Mouse (Mus musculus) olfactory bulb, adult 2 months (tissue): ENCODE results near the gene Nup188. TPM values are rescaled to one million over a fixed set of nuclear protein-coding genes. Genes with fewer than 3 reads are reported as not detected.

Experiments used
- H3K27ac ChIP-seq: fragments of 200-500 bp; 2 replicates; pipeline ENCODE4 v1.5.1; 2012; ENCODE audit warnings: low read depth, low read length; ENCODE audit not compliant: insufficient read depth
- H3K4me1 ChIP-seq: fragments of 200-500 bp; 2 replicates; pipeline ENCODE4 v1.6.1; 2012; ENCODE audit warnings: low read length; ENCODE audit not compliant: control insufficient read depth, insufficient read depth
- H3K4me3 ChIP-seq: fragments of 200-500 bp; 2 replicates; pipeline ENCODE4 v1.5.1; 2012; ENCODE audit warnings: mild to moderate bottlenecking, low read depth, low read length, moderate library complexity; ENCODE audit not compliant: insufficient read depth
- CTCF ChIP-seq: fragments of 200-500 bp; IDR thresholded peaks from 2 replicates; pipeline ENCODE4 v1.5.1; 2012; ENCODE audit warnings: low read depth, mild to moderate bottlenecking, low read length, moderate library complexity; ENCODE audit not compliant: insufficient read depth
- POLR2A ChIP-seq: fragments of 200-500 bp; IDR thresholded peaks from 2 replicates; pipeline ENCODE4 v1.6.1; 2012; ENCODE audit warnings: mild to moderate bottlenecking, low read depth, low read length, moderate library complexity; ENCODE audit not compliant: insufficient read depth
- WGBS: fragments of 180-500 bp; shearing (Covaris S2); methylation state at CpG from one replicate; pipeline ENCODE4 v1.1.7; 2018; 5-methylcytosine and 5-hydroxymethylcytosine counted together
- polyA plus RNA-seq: library from polyadenylated mRNA; stranded (reverse); fragments of >200 nt; gene quantifications from 2 replicates; pipeline ENCODE4 v1.2.4, GENCODE M21; 2012; ENCODE audit warnings: low replicate concordance; ENCODE audit not compliant: missing spikeins, insufficient read depth, insufficient read length

Gene Nup188
- polyA plus RNA-seq: not detected in 2 replicates

- TF ChIP-seq POLR2A: peak; percentile 81
- no peak for TF ChIP-seq CTCF
- H3K4me1 ChIP-seq: peaks cover 15% of the 10 kb centered on the region
- H3K27ac ChIP-seq: peak within 1 kb of the TSS; percentile 18; the same call in 1 of the 2 replicates
- under 1% methylated on average over 68 of the region's 68 CpGs for WGBS
- H3K4me3 ChIP-seq: peak within 1 kb of the TSS; percentile 87
These were observed at the start of gene Nup188, which contains the start of gene Dolk for GRCm38 (mm10) chr2:30286192-30287026. Gene Nup188, plus strand, starts transcription at chr2:30286397. Gene Dolk, minus strand, starts transcription at chr2:30286334.

GRCm38 (mm10) chr2:30236426-30237198 is 49.6 kb upstream of the Nup188 start:
- Histone ChIP-seq H3K4me3 (peak overlapping the region; percentile 61), H3K4me1 (peaks cover 16% of the 10 kb centered on the region), H3K27ac (peak overlapping the region; percentile 15; the same call in 1 of the 2 replicates)
- TF ChIP-seq CTCF: no peak
- TF ChIP-seq POLR2A: no peak
- 3% methylated on average over 18 of the region's 18 CpGs for WGBS

- Histone ChIP-seq H3K4me3 (peak within 1 kb of the TSS; percentile 61), H3K4me1 (peaks cover 17% of the 10 kb centered on the region), H3K27ac (peak within 1 kb of the TSS; percentile 47)
- TF ChIP-seq CTCF (no peak), POLR2A (peak; percentile 66; the same call in 1 of the 2 replicates)
- WGBS: under 1% methylated on average over 61 of the region's 67 CpGs
These were observed 48.9 kb upstream of the Nup188 start, which contains the start of gene Lrrc8a for GRCm38 (mm10) chr2:30237199-30237880. Gene Lrrc8a, plus strand, starts transcription at chr2:30237715.

GRCm38 (mm10) chr2:30237881-30238280 is 48.3 kb upstream of the Nup188 start:
- under 1% methylated on average over 42 of the region's 42 CpGs for WGBS
- Histone ChIP-seq H3K4me1 (peaks cover 22% of the 10 kb centered on the region), H3K27ac (peak overlapping the region; percentile 47), H3K4me3 (peak overlapping the region; percentile 61)
- TF ChIP-seq CTCF: no peak
- TF ChIP-seq POLR2A: no peak

GRCm38 (mm10) chr2:30238906-30239465 is 47.2 kb upstream of the Nup188 start:
- no peak for TF ChIP-seq POLR2A
- no peak for TF ChIP-seq CTCF
- H3K4me1 ChIP-seq: peaks cover 22% of the 10 kb centered on the region
- H3K27ac ChIP-seq: no peak overlapping the region; the same call in 1 of the 2 replicates
- WGBS: 63% methylated on average over 3 of the region's 3 CpGs
- peak overlapping the region; percentile 61 for H3K4me3 ChIP-seq

GRCm38 (mm10) chr2:30239777-30240176 is 46.4 kb upstream of the Nup188 start:
- Histone ChIP-seq H3K4me3 (no peak overlapping the region), H3K4me1 (peaks cover 25% of the 10 kb centered on the region), H3K27ac (no peak overlapping the region)
- 58% methylated on average over 4 of the region's 4 CpGs for WGBS
- TF ChIP-seq POLR2A: no peak
- TF ChIP-seq CTCF: no peak

GRCm38 (mm10) chr2:30240267-30240666 is 45.9 kb upstream of the Nup188 start, which contains the start of gene Gm28035:
Gene Gm28035, plus strand, starts transcription at chr2:30240567.
- TF ChIP-seq POLR2A: no peak
- no peak for TF ChIP-seq CTCF
- peaks cover 28% of the 10 kb centered on the region for H3K4me1 ChIP-seq
- 69% methylated on average over 2 of the region's 2 CpGs for WGBS
- H3K4me3 ChIP-seq: no peak within 1 kb of the TSS
- H3K27ac ChIP-seq: no peak within 1 kb of the TSS

GRCm38 (mm10) chr2:30242509-30242908 is 43.7 kb upstream of the Nup188 start:
- H3K4me1 ChIP-seq: peaks cover 28% of the 10 kb centered on the region
- TF ChIP-seq CTCF (no peak), POLR2A (no peak)
- no peak overlapping the region for H3K4me3 ChIP-seq
- no peak overlapping the region for H3K27ac ChIP-seq
- 41% methylated on average over 4 of the region's 4 CpGs for WGBS
